Mouse (Mus musculus) intestine, embryonic 14.5 days (tissue): ENCODE data around the gene Coa5. TPM values are rescaled to one million over a fixed set of nuclear protein-coding genes. Genes with fewer than 3 reads are reported as not detected.

Source experiments
- ATAC-seq: fragments of 200-750 bp; cut with Nextera tagmentation; replicated peaks from 2 replicates; pipeline ENCODE4 v1.8.0; 2017; ENCODE audit warnings: low read depth, moderate number of reproducible peaks, moderate TSS enrichment, moderate library complexity; ENCODE audit not compliant: low FRiP score, low TSS enrichment
- DNase-seq: peaks from one replicate; pipeline ENCODE4 v3.0.0-alpha.2; 2018; ENCODE audit warnings: low spot score
- H3K27ac ChIP-seq: fragments of 300-500 bp; sonication (generic); 2 replicates; pipeline ENCODE4 v1.5.1; 2014; ENCODE audit warnings: low read depth, mild to moderate bottlenecking, control low read depth
- H3K27me3 ChIP-seq: fragments of 300-500 bp; sonication (generic); replicated peaks from 2 replicates; pipeline ENCODE4 v1.6.1; 2014; ENCODE audit warnings: low read length, control low read depth; ENCODE audit not compliant: control insufficient read depth, insufficient read depth
- H3K36me3 ChIP-seq: fragments of 300-500 bp; sonication (generic); 2 replicates; pipeline ENCODE4 v1.6.1; 2014; ENCODE audit warnings: low read length, control low read depth; ENCODE audit not compliant: control insufficient read depth, insufficient read depth
- H3K4me1 ChIP-seq: fragments of 300-500 bp; sonication (generic); replicated peaks from 2 replicates; pipeline ENCODE4 v1.6.1; 2014; ENCODE audit warnings: low read length, control low read depth, mixed read lengths; ENCODE audit not compliant: control insufficient read depth, insufficient read depth
- H3K4me2 ChIP-seq: fragments of 300-500 bp; sonication (generic); 2 replicates; pipeline ENCODE4 v1.6.1; 2014; ENCODE audit warnings: low read length
- H3K4me3 ChIP-seq: fragments of 300-500 bp; sonication (generic); 2 replicates; pipeline ENCODE4 v1.5.1; 2014; ENCODE audit warnings: low read depth, low read length, control low read depth, mixed read lengths
- H3K9ac ChIP-seq: fragments of 300-500 bp; sonication (generic); 2 replicates; pipeline ENCODE4 v1.6.1; 2014; ENCODE audit warnings: mild to moderate bottlenecking, low read length
- H3K9me3 ChIP-seq: fragments of 300-500 bp; sonication (generic); 2 replicates; pipeline ENCODE4 v1.6.1; 2016; ENCODE audit warnings: low read length, control low read depth; ENCODE audit not compliant: control insufficient read depth
- WGBS: fragments of 180-500 bp; shearing (Covaris S2); extraction: QIAGEN DNeasy Blood & Tissue Kit; methylation state at CpG from one replicate; pipeline ENCODE4 v1.1.7; 2014; 5-methylcytosine and 5-hydroxymethylcytosine counted together
- polyA plus RNA-seq: library from polyadenylated mRNA; unstranded; fragments of >200 nt; fragmentation: Nextera tagmentation; extraction: Ambion mirVana; gene quantifications from 2 replicates; pipeline ENCODE4 v1.2.1, GENCODE M21; 2014

Coa5 gene
- polyA plus RNA-seq, 1 experiment from 2014 or later, result 53.6 TPM

- ATAC-seq (no peak), DNase-seq (no peak)
- Histone ChIP-seq H3K4me2 (no peak overlapping the region), H3K9me3 (no peaks in the 10 kb centered on the region), H3K27ac (no peak overlapping the region), H3K4me1 (no peaks in the 10 kb centered on the region), H3K36me3 (peaks cover 21% of the 10 kb centered on the region), H3K9ac (no peak overlapping the region), H3K4me3 (no peak overlapping the region), H3K27me3 (no peaks in the 10 kb centered on the region)
- WGBS, result 89% methylated on average over 10 of the region's 10 CpGs
These were observed 61.8 kb downstream of the Coa5 start for GRCm38 (mm10) chr1:37368125-37368524.

Other genes with a start within 250 kb of the Coa5 start
- gene Cnga3, start 215.7 kb downstream of the Coa5 start, polyA plus RNA-seq, result 0.09 and 0.26 TPM in 2 replicates
- gene Inpp4a, start 130.2 kb downstream of the Coa5 start, polyA plus RNA-seq, result 14.1 and 16.2 TPM in 2 replicates
- 133 and 149 TPM in 2 replicates for gene Unc50, start within 50 bp of the Coa5 start, polyA plus RNA-seq
- 29.6 and 34.6 TPM in 2 replicates for gene Mgat4a, start 110.9 kb upstream of the Coa5 start, polyA plus RNA-seq